Mouse (Mus musculus) CH12.LX (cell line): ENCODE results near the gene Zfp607a. TPM values are rescaled to one million over a fixed set of nuclear protein-coding genes. Genes with fewer than 3 reads are reported as not detected.

Source experiments
- DNase-seq: peaks from one replicate; pipeline ENCODE4 v3.0.0-alpha.2; 2013; ENCODE audit errors: extremely low read depth
- H3K27ac ChIP-seq: 2 replicates; pipeline ENCODE4 v1.5.1; 2012; ENCODE audit warnings: low read depth, mild to moderate bottlenecking, control low read depth, moderate library complexity; ENCODE audit not compliant: insufficient read depth
- H3K27me3 ChIP-seq: replicated peaks from 2 replicates; pipeline ENCODE3; 2012; ENCODE audit warnings: inconsistent platforms
- H3K36me3 ChIP-seq, 2 experiments: replicated peaks in 1 of 2; 2 replicates each; pipeline versions ENCODE3 to v1.6.1; 2012; ENCODE audit warnings: inconsistent platforms in 1 of 2, low read length in 1 of 2, mild to moderate bottlenecking in 1 of 2, mixed read lengths in 1 of 2, moderate library complexity in 1 of 2; ENCODE audit not compliant: control insufficient read depth in 1 of 2, insufficient read depth in 1 of 2
- H3K4me1 ChIP-seq, 2 experiments: 2 replicates each; pipeline ENCODE4 v1.6.1; 2012; ENCODE audit warnings: inconsistent platforms in 1 of 2, moderate library complexity in 1 of 2; ENCODE audit not compliant: insufficient read depth in 2 of 2, control insufficient read depth in 1 of 2
- H3K4me2 ChIP-seq: 2 replicates; pipeline ENCODE4 v1.6.1; 2012; ENCODE audit warnings: low read depth, mild to moderate bottlenecking, control low read depth; ENCODE audit not compliant: poor library complexity, insufficient read depth, severe bottlenecking
- H3K4me3 ChIP-seq, 3 experiments: fragments of 150-350 bp in 1 of 3; sonication (generic) in 1 of 3; replicated peaks in 1 of 3; 2 replicates each; pipeline versions ENCODE3 to v1.5.1; 2011 to 2012; ENCODE audit warnings: low read depth in 2 of 3, low read length in 2 of 3, mild to moderate bottlenecking in 2 of 3, moderate library complexity in 2 of 3, control low read depth in 1 of 3, improper control_type of control experiment in 1 of 3, inconsistent platforms in 1 of 3, mixed read lengths in 1 of 3; ENCODE audit not compliant: poor library complexity in 1 of 3
- H3K79me2 ChIP-seq: replicated peaks from 2 replicates; pipeline ENCODE4 v1.6.1; 2012; ENCODE audit warnings: mild to moderate bottlenecking, moderate library complexity; ENCODE audit not compliant: control insufficient read depth, poor library complexity, insufficient read depth, severe bottlenecking; ENCODE audit errors: extremely low read depth
- H3K9ac ChIP-seq: 2 replicates; pipeline ENCODE4 v1.6.1; 2012; ENCODE audit warnings: low read depth, mild to moderate bottlenecking, control low read depth, moderate library complexity; ENCODE audit not compliant: insufficient read depth
- H3K9me3 ChIP-seq: replicated peaks from 2 replicates; pipeline ENCODE3; 2012; ENCODE audit warnings: low read length, inconsistent platforms, mixed read lengths
- BHLHE40 ChIP-seq: IDR thresholded peaks from 2 replicates; pipeline ENCODE4 v1.6.1; 2011; ENCODE audit warnings: mild to moderate bottlenecking, low read depth, low read length, improper control_type of control experiment
- CHD2 ChIP-seq: IDR thresholded peaks from 2 replicates; pipeline ENCODE4 v1.6.1; 2011; ENCODE audit warnings: low read length, improper control_type of control experiment
- CTCF ChIP-seq, 2 experiments: IDR thresholded peaks in 1 of 2; conservative IDR thresholded peaks in 1 of 2; 2 replicates each; pipeline ENCODE4 v1.5.1; 2011 to 2012; ENCODE audit warnings: low read depth in 2 of 2, low read length in 2 of 2, improper control_type of control experiment in 1 of 2, inconsistent platforms in 1 of 2, mild to moderate bottlenecking in 1 of 2, moderate library complexity in 1 of 2
- ELF1 ChIP-seq: IDR thresholded peaks from 2 replicates; pipeline ENCODE4 v1.6.1; 2014; ENCODE audit warnings: low read depth, mild to moderate bottlenecking, inconsistent platforms, low read length, improper control_type of control experiment
- EP300 ChIP-seq: IDR thresholded peaks from 2 replicates; pipeline ENCODE4 v1.6.1; 2011; ENCODE audit warnings: low read length, improper control_type of control experiment
- ETS1 ChIP-seq: conservative IDR thresholded peaks from 2 replicates; pipeline ENCODE4 v1.6.1; 2012; ENCODE audit warnings: low read depth, mild to moderate bottlenecking, inconsistent platforms, low read length, improper control_type of control experiment, moderate library complexity
- HCFC1 ChIP-seq: IDR thresholded peaks from 2 replicates; pipeline ENCODE4 v1.6.1; 2012; ENCODE audit warnings: low read depth, mild to moderate bottlenecking, inconsistent platforms, low read length, improper control_type of control experiment
- IRF4 ChIP-seq: IDR thresholded peaks from 2 replicates; pipeline ENCODE4 v1.6.1; 2014; ENCODE audit warnings: low read depth, mild to moderate bottlenecking, inconsistent platforms, low read length, improper control_type of control experiment
- KAT2A ChIP-seq: IDR thresholded peaks from 2 replicates; pipeline ENCODE4 v1.6.1; 2012; ENCODE audit warnings: low read length, improper control_type of control experiment, inconsistent platforms; ENCODE audit not compliant: insufficient replicate concordance
- MAFK ChIP-seq: IDR thresholded peaks from 2 replicates; pipeline ENCODE4 v1.6.1; 2011; ENCODE audit warnings: low read length, improper control_type of control experiment; ENCODE audit not compliant: insufficient replicate concordance
- MAX ChIP-seq: IDR thresholded peaks from 2 replicates; pipeline ENCODE4 v1.6.1; 2011; ENCODE audit warnings: low read length, improper control_type of control experiment
- MAZ ChIP-seq: IDR thresholded peaks from 2 replicates; pipeline ENCODE4 v1.6.1; 2012; ENCODE audit warnings: low read depth, mild to moderate bottlenecking, inconsistent platforms, low read length, improper control_type of control experiment, moderate library complexity
- MEF2A ChIP-seq: IDR thresholded peaks from 2 replicates; pipeline ENCODE4 v1.6.1; 2014; ENCODE audit warnings: low read depth, mild to moderate bottlenecking, inconsistent platforms, low read length, improper control_type of control experiment, borderline replicate concordance
- MXI1 ChIP-seq: IDR thresholded peaks from 2 replicates; pipeline ENCODE4 v1.6.1; 2011; ENCODE audit warnings: mild to moderate bottlenecking, low read depth, low read length, improper control_type of control experiment
- MYC ChIP-seq: IDR thresholded peaks from 2 replicates; pipeline ENCODE4 v1.6.1; 2011; ENCODE audit warnings: low read depth, mild to moderate bottlenecking, improper control_type of control experiment, low read length
- NELFE ChIP-seq: IDR thresholded peaks from 2 replicates; pipeline ENCODE4 v1.6.1; 2011; ENCODE audit warnings: low read depth, low read length, improper control_type of control experiment
- NRF1 ChIP-seq: IDR thresholded peaks from 2 replicates; pipeline ENCODE4 v1.6.1; 2014; ENCODE audit warnings: low read depth, mild to moderate bottlenecking, inconsistent platforms, low read length, improper control_type of control experiment, moderate library complexity
- POLR2A ChIP-seq: IDR thresholded peaks from 2 replicates; pipeline ENCODE4 v1.6.1; 2011; ENCODE audit warnings: low read depth, mild to moderate bottlenecking, improper control_type of control experiment, low read length
- POLR2AphosphoS2 ChIP-seq: IDR thresholded peaks from 2 replicates; pipeline ENCODE4 v1.6.1; 2011; ENCODE audit warnings: low read depth, low read length, improper control_type of control experiment
- RAD21 ChIP-seq: IDR thresholded peaks from 2 replicates; pipeline ENCODE4 v1.6.1; 2011; ENCODE audit warnings: low read depth, mild to moderate bottlenecking, low read length, improper control_type of control experiment, moderate library complexity
- SIN3A ChIP-seq: IDR thresholded peaks from 2 replicates; pipeline ENCODE4 v1.6.1; 2012; ENCODE audit warnings: low read length, improper control_type of control experiment, inconsistent platforms
- SMC3 ChIP-seq: IDR thresholded peaks from 2 replicates; pipeline ENCODE4 v1.6.1; 2011; ENCODE audit warnings: low read depth, low read length, improper control_type of control experiment
- TCF12 ChIP-seq: IDR thresholded peaks from 2 replicates; pipeline ENCODE4 v1.6.1; 2014; ENCODE audit warnings: low read depth, mild to moderate bottlenecking, inconsistent platforms, low read length, improper control_type of control experiment
- UBTF ChIP-seq: IDR thresholded peaks from 2 replicates; pipeline ENCODE4 v1.6.1; 2012; ENCODE audit warnings: low read depth, mild to moderate bottlenecking, inconsistent platforms, low read length, improper control_type of control experiment, moderate library complexity
- ZC3H11A ChIP-seq: IDR thresholded peaks from 2 replicates; pipeline ENCODE4 v1.6.1; 2012; ENCODE audit warnings: low read depth, mild to moderate bottlenecking, inconsistent platforms, low read length, improper control_type of control experiment
- ZKSCAN1 ChIP-seq: IDR thresholded peaks from 2 replicates; pipeline ENCODE4 v1.6.1; 2012; ENCODE audit warnings: low read depth, inconsistent platforms, low read length, improper control_type of control experiment, borderline replicate concordance
- ZNF384 ChIP-seq: IDR thresholded peaks from 2 replicates; pipeline ENCODE4 v1.6.1; 2012; ENCODE audit warnings: low read depth, low read length, improper control_type of control experiment, inconsistent platforms
- dilution Hi-C: fragments of 300-500 bp; cut with MboI; formaldehyde crosslinking; loops from 2 replicates; pipeline ENCODE4 v1.14.3; 2020; ENCODE audit warnings: low sequenced_read_pairs; ENCODE audit not compliant: extremely low pct_unique_long_range_greater_than_20kb, extremely low pct_ligation_motif_present
- in situ Hi-C: fragments of 300-500 bp; cut with MboI; formaldehyde crosslinking; loops from 3 replicates; pipeline ENCODE4 v1.14.3; 2019; ENCODE audit warnings: low sequenced_read_pairs, low pct_ligation_motif_present, low pct_unique_long_range_greater_than_20kb, mixed read lengths
- polyA plus RNA-seq: library from polyadenylated mRNA; unstranded; fragments of >175 nt; gene quantifications from 2 replicates; pipeline ENCODE4 v1.2.1, GENCODE M21; 2012; ENCODE audit warnings: low read depth; ENCODE audit not compliant: insufficient read length
- total RNA-seq, 2 experiments: library from RNA; depleted of rRNA; stranded (reverse); fragments of 300-350 nt in 1 of 2; fragments of >200 nt in 1 of 2; gene quantifications; 2 replicates each; pipeline ENCODE4 v1.2.3; 2012 to 2014

Zfp607a gene
- total and polyA plus RNA-seq, 3 experiments = 5.8 to 7.0 (median 6.8) TPM

GRCm38 (mm10) chr7:27859301-27860251 is 2.2 kb downstream of the Zfp607a start:
- DNase-seq = peak; percentile 10
- Histone ChIP-seq H3K27me3 (no peaks in the 10 kb centered on the region), H3K9me3 (peaks cover 2% of the 10 kb centered on the region), H3K4me1 (peaks cover 4 to 12% of the 10 kb centered on the region in 2 experiments), H3K36me3 (peaks cover 11 to 12% of the 10 kb centered on the region in 2 experiments), H3K4me3 (peak overlapping the region; percentile 72 to 86 (median 81)), H3K4me2 (peak overlapping the region; percentile 94), H3K27ac (peak overlapping the region; percentile 67), H3K9ac (peak overlapping the region; percentile 84), H3K79me2 (peaks cover 8% of the 10 kb centered on the region)
- in situ Hi-C loops = no loop called here
- TF ChIP-seq MEF2A = 0 out of 2 replicates have a peak, but pooled peaks have one; percentile 37
- peak; percentile 94 for TF ChIP-seq ZNF384
- TF ChIP-seq SIN3A = no peak
- dilution Hi-C loops = no loop called here

- peak overlapping the region; percentile 72 to 86 (median 81) for H3K4me3 ChIP-seq
- H3K36me3 ChIP-seq = peaks cover 16 to 17% of the 10 kb centered on the region in 2 experiments
- peaks cover 4 to 20% of the 10 kb centered on the region in 2 experiments for H3K4me1 ChIP-seq
- peak; percentile 89 for DNase-seq
- H3K9me3 ChIP-seq = peaks cover 2% of the 10 kb centered on the region
- H3K79me2 ChIP-seq = peaks cover 8% of the 10 kb centered on the region
- peak overlapping the region; percentile 84 for H3K9ac ChIP-seq
- no peaks in the 10 kb centered on the region for H3K27me3 ChIP-seq
- peak overlapping the region; percentile 98 for H3K4me2 ChIP-seq
- in situ Hi-C loops (no loop called here), dilution Hi-C loops (no loop called here)
- peak overlapping the region; percentile 76 for H3K27ac ChIP-seq
- no peak for TF ChIP-seq ZKSCAN1
- TF ChIP-seq MAX = no peak
- peak; percentile 50 for TF ChIP-seq MXI1
- peak; percentile 39; the same call in 1 of the 2 replicates for TF ChIP-seq IRF4
- peak; percentile 57; the same call in 1 of the 2 replicates for TF ChIP-seq MEF2A
- peak; percentile 34 for TF ChIP-seq TCF12
- peak; percentile 47; the same call in 1 of the 2 replicates for TF ChIP-seq MYC
- no peak for TF ChIP-seq ZNF384
- TF ChIP-seq RAD21 = no peak
- TF ChIP-seq HCFC1 = peak; percentile 70
- peak; percentile 33; the same call in 1 of the 2 replicates for TF ChIP-seq NRF1
- TF ChIP-seq NELFE = peak; percentile 72
- TF ChIP-seq POLR2A = peak; percentile 92
- TF ChIP-seq UBTF = peak; percentile 63; the same call in 1 of the 2 replicates
- 0 out of 2 replicates have a peak, but pooled peaks have one; percentile 54 for TF ChIP-seq KAT2A
- TF ChIP-seq SIN3A = peak; percentile 94
- TF ChIP-seq EP300 = no peak
- TF ChIP-seq ETS1 = peak; percentile 43
- peak; percentile 95 for TF ChIP-seq MAZ
- peak; percentile 59 for TF ChIP-seq BHLHE40
- no peak for TF ChIP-seq CTCF (conservative IDR thresholded peaks at IDR 0.05 in 1 of 2, IDR thresholded peaks at IDR 0.05 in 1 of 2; ENCODE audit: low read depth in 2 of 2, low read length in 2 of 2)
- peak; percentile 67 for TF ChIP-seq CHD2
- TF ChIP-seq MAFK = no peak
- TF ChIP-seq POLR2AphosphoS2 = peak; percentile 80; the same call in 1 of the 2 replicates
- no peak for TF ChIP-seq SMC3
- no peak for TF ChIP-seq ZC3H11A
- TF ChIP-seq ELF1 = peak; percentile 85
These were observed 3.3 kb downstream of the Zfp607a start for GRCm38 (mm10) chr7:27860396-27861235.
